Comparison of ENCODE assay signal across 24 mouse cellular contexts in genomic region chr8:56591502-56591901, GRCm38 (mm10).
"Had no signal": no experiment of that assay in that cellular context is flagged by ENCODE, and none has a peak within 500 bp of the region (broad histone marks: within the 10 kb centered on the region; RNA-seq: fewer than 3 reads in every experiment).

No protein-coding gene starts in this region.

- H3K27ac ChIP-seq: heart, adult 2 months; heart, embryonic 13.5 days; heart, embryonic 15.5 days; hindbrain, embryonic 13.5 days; hindbrain, embryonic 15.5 days; hindbrain, postnatal 0 days; kidney, embryonic 15.5 days; kidney, postnatal 0 days; limb, embryonic 10.5 days; limb, embryonic 12.5 days; liver, embryonic 13.5 days had no signal

- H3K4me3 ChIP-seq: heart, adult 2 months; heart, embryonic 13.5 days; heart, embryonic 15.5 days; hindbrain, embryonic 13.5 days; hindbrain, embryonic 15.5 days; kidney, embryonic 15.5 days; limb, embryonic 10.5 days; limb, embryonic 12.5 days; liver, embryonic 13.5 days had no signal

- H3K36me3 ChIP-seq: heart, embryonic 15.5 days had no signal

- H3K4me2 ChIP-seq: heart, embryonic 11.5 days; heart, embryonic 13.5 days; heart, embryonic 15.5 days; hindbrain, embryonic 13.5 days; hindbrain, embryonic 15.5 days; kidney, embryonic 15.5 days; limb, embryonic 12.5 days; liver, embryonic 13.5 days had no signal

- H3K9ac ChIP-seq: heart, embryonic 13.5 days; heart, embryonic 15.5 days; hindbrain, embryonic 13.5 days; hindbrain, embryonic 15.5 days; kidney, embryonic 15.5 days; limb, embryonic 12.5 days; liver, embryonic 13.5 days had no signal

- DNase-seq: gastrocnemius, postnatal 14 days; gastrocnemius, postnatal 36 days; heart, adult 11 months; heart, adult 2 months; heart, postnatal 14 days; heart, postnatal 36 days; kidney, adult 11 months; kidney, adult 2 months; kidney, adult 9 months; kidney, postnatal 14 days; kidney, postnatal 36 days; layer of hippocampus, adult 9-11 months; layer of hippocampus, postnatal 36 days; liver, embryonic 13.5 days had no signal

- H3K4me1 ChIP-seq: heart, embryonic 13.5 days; heart, embryonic 15.5 days; hindbrain, embryonic 13.5 days; hindbrain, embryonic 15.5 days; kidney, embryonic 15.5 days; limb, embryonic 10.5 days; limb, embryonic 12.5 days; liver, embryonic 13.5 days had no signal

- H3K9me3 ChIP-seq: heart, embryonic 13.5 days; heart, embryonic 15.5 days; hindbrain, embryonic 13.5 days; hindbrain, embryonic 15.5 days; kidney, embryonic 15.5 days; limb, embryonic 10.5 days; limb, embryonic 12.5 days; liver, embryonic 13.5 days had no signal

- H3K27me3 ChIP-seq: heart, embryonic 13.5 days; heart, embryonic 15.5 days; hindbrain, embryonic 13.5 days; hindbrain, embryonic 15.5 days; kidney, embryonic 15.5 days; limb, embryonic 12.5 days; liver, embryonic 13.5 days had no signal

- ATAC-seq: hindbrain, postnatal 0 days had no signal
